In genomic region chr6:34709289-34709688, GRCm38 (mm10) we compare ENCODE assay signal across 8 mouse cellular contexts.
DNase-seq lines count a peak whose midpoint lies in the region; ATAC-seq and TF ChIP-seq lines count a peak whose summit lies in the region.

No protein-coding gene starts in this region.

- peak; percentile 78; the same call in 1 of the 2 replicates for TF ChIP-seq POLR2A in lung, adult 2 months (IDR thresholded peaks at IDR 0.05; ENCODE audit: borderline replicate concordance, extremely low read depth, low read depth, low read length)

- TF ChIP-seq CTCF in lung, adult 2 months (IDR thresholded peaks at IDR 0.05; ENCODE audit: insufficient read depth, low read length) = no peak

- peak; percentile 77 for ATAC-seq in cerebellum, adult (ENCODE audit: insufficient number of reproducible peaks, low FRiP score, low TSS enrichment)
- ATAC-seq in forebrain, embryonic 15.5 days (replicated peaks) = peak; percentile 91

- peak overlapping the region; percentile 83 for H3K9ac ChIP-seq in forebrain, embryonic 15.5 days (replicated peaks)

- peak; percentile 88 for DNase-seq in MN1 (ENCODE audit: low spot score)
- DNase-seq in heart, postnatal 4 days = peak; percentile 72
- peak; percentile 80 for DNase-seq in layer of hippocampus, adult 9-11 months
- DNase-seq in lung, adult 2 months = peak; percentile 48
- peak; percentile 53 for DNase-seq in retina, adult 2 months (ENCODE audit: low read depth, low spot score)
- DNase-seq in thymus, postnatal 14 days = no peak

- peak overlapping the region; percentile 77 for H3K27ac ChIP-seq in forebrain, embryonic 15.5 days (replicated peaks)

- H3K4me2 ChIP-seq in forebrain, embryonic 15.5 days (replicated peaks) = peak overlapping the region; percentile 81

- H3K9me3 ChIP-seq in forebrain, embryonic 15.5 days = peaks cover under 1% of the 10 kb centered on the region; the same call in 1 of the 2 replicates

- H3K4me1 ChIP-seq in forebrain, embryonic 15.5 days = peaks cover 38% of the 10 kb centered on the region
- H3K4me1 ChIP-seq in lung, adult 2 months (ENCODE audit: control insufficient read depth, insufficient read depth, low read length) = peaks cover 9% of the 10 kb centered on the region

- H3K4me3 ChIP-seq in forebrain, embryonic 15.5 days = peak overlapping the region; percentile 68
- peak overlapping the region; percentile 69 for H3K4me3 ChIP-seq in lung, adult 2 months (replicated peaks; ENCODE audit: extremely low read depth, low read depth, low read length)

- H3K27me3 ChIP-seq in forebrain, embryonic 15.5 days = no peaks in the 10 kb centered on the region

- no peaks in the 10 kb centered on the region for H3K36me3 ChIP-seq in forebrain, embryonic 15.5 days

- under 1% methylated on average over 11 of the region's 11 CpGs for WGBS in forebrain, embryonic 15.5 days
- 8% methylated on average over 11 of the region's 11 CpGs for WGBS in lung, adult 2 months
